Mouse (Mus musculus): ENCODE results near the gene Rtraf. TPM values are rescaled to one million over a fixed set of nuclear protein-coding genes. Genes with fewer than 3 reads are reported as not detected.
A peak's percentile ranks its signal among the peaks of the same experiment; 100 is the strongest.

Gene Rtraf
- polyA plus RNA-seq, 1 experiment: 10.0 TPM

GRCm38 (mm10) chr14:19777365-19777764 is 46.3 kb downstream of the Rtraf start:
- DNase-seq (ENCODE audit: low read depth in 1 of 2, low spot score in 2 of 2): no peak
- no peak for TF ChIP-seq POLR2A (IDR thresholded peaks at IDR 0.05; ENCODE audit: low read depth, low read length)
- no peak for TF ChIP-seq CTCF (IDR thresholded peaks at IDR 0.05; ENCODE audit: extremely low read depth, insufficient read depth, insufficient read length, insufficient replicate concordance)
- Histone ChIP-seq H3K27me3 (ENCODE audit: control insufficient read depth, insufficient read depth, low read length) (no peaks in the 10 kb centered on the region), H3K36me3 (ENCODE audit: control insufficient read depth, insufficient read depth, low read length) (no peaks in the 10 kb centered on the region), H3K4me1 (ENCODE audit: control insufficient read depth, insufficient read depth, insufficient read length) (no peaks in the 10 kb centered on the region), H3K4me3 (ENCODE audit: extremely low read depth, insufficient read depth, insufficient read length) (no peak overlapping the region), H3K27ac (ENCODE audit: insufficient read depth, low read length) (no peak overlapping the region)
- WGBS: 75% methylated on average over 6 of the region's 6 CpGs

DNA sequence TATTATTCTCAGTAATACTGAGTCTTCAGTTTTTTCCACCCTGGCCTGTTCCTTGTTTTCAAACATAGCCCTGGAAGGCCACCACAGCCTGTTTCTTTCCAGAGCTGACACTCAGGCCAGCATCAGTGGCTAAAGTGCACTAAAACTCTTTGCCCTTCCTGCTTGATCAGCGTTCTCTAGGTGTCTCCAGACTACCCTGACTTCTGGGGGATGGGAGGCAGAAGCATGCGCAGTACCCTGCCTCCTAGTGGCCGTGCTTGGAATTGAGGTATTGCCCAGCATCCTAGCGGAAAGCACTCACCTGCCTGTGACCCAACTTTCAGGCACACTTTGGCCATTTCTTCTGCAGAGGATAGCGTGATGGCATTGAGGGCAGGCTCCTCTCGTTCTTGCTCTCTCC is 46.7 kb downstream of the Rtraf start:
- TF ChIP-seq CTCF (IDR thresholded peaks at IDR 0.05; ENCODE audit: extremely low read depth, insufficient read depth, insufficient read length, insufficient replicate concordance) (peak; percentile 23; the same call in 1 of the 2 replicates), POLR2A (IDR thresholded peaks at IDR 0.05; ENCODE audit: low read depth, low read length) (no peak)
- 75% methylated on average over 6 of the region's 6 CpGs for WGBS
- Histone ChIP-seq H3K27ac (ENCODE audit: insufficient read depth, low read length) (no peak overlapping the region), H3K36me3 (ENCODE audit: control insufficient read depth, insufficient read depth, low read length) (no peaks in the 10 kb centered on the region), H3K4me1 (ENCODE audit: control insufficient read depth, insufficient read depth, insufficient read length) (no peaks in the 10 kb centered on the region), H3K27me3 (ENCODE audit: control insufficient read depth, insufficient read depth, low read length) (no peaks in the 10 kb centered on the region), H3K4me3 (ENCODE audit: extremely low read depth, insufficient read depth, insufficient read length) (no peak overlapping the region)
- DNase-seq (ENCODE audit: low read depth in 1 of 2, low spot score in 2 of 2): peak in 1 of 2 experiments; percentile 11

- 97% methylated on average over 5 of the region's 5 CpGs for WGBS
- H3K36me3 ChIP-seq (ENCODE audit: control insufficient read depth, insufficient read depth, low read length): no peaks in the 10 kb centered on the region
- H3K4me1 ChIP-seq (ENCODE audit: control insufficient read depth, insufficient read depth, insufficient read length): no peaks in the 10 kb centered on the region
- H3K27me3 ChIP-seq (ENCODE audit: control insufficient read depth, insufficient read depth, low read length): no peaks in the 10 kb centered on the region
- no peak overlapping the region for H3K4me3 ChIP-seq (ENCODE audit: extremely low read depth, insufficient read depth, insufficient read length)
- no peak overlapping the region for H3K27ac ChIP-seq (ENCODE audit: insufficient read depth, low read length)
- no peak for DNase-seq (ENCODE audit: low read depth in 1 of 2, low spot score in 2 of 2)
- TF ChIP-seq CTCF (IDR thresholded peaks at IDR 0.05; ENCODE audit: extremely low read depth, insufficient read depth, insufficient read length, insufficient replicate concordance) (no peak), POLR2A (IDR thresholded peaks at IDR 0.05; ENCODE audit: low read depth, low read length) (no peak)
These were observed 47.4 kb downstream of the Rtraf start for GRCm38 (mm10) chr14:19776179-19776578.

DNA sequence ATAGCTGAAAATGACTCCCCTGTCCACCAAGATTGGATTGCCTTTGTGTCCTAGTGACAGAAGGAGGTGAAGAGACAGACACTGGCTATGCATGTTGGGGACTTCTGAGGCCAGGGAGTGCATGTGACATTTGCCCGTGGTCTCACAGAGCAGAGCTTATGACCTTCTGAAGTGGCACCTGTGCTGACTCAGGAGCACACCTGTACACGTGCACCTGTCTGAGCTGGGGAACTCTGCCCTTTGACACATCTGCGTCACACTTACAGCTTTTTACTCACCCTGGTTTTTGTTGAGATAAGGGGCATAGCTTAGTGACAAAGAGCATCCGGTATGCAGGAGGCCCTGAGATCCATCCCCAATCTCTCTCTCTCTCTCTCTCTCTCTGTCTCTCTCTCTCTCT is 48.1 kb downstream of the Rtraf start:
- whole genome bisulfite sequencing: 79% methylated on average over 4 of the region's 4 CpGs
- Histone ChIP-seq H3K27ac (ENCODE audit: insufficient read depth, low read length) (no peak overlapping the region), H3K4me3 (ENCODE audit: extremely low read depth, insufficient read depth, insufficient read length) (no peak overlapping the region), H3K36me3 (ENCODE audit: control insufficient read depth, insufficient read depth, low read length) (no peaks in the 10 kb centered on the region), H3K4me1 (ENCODE audit: control insufficient read depth, insufficient read depth, insufficient read length) (no peaks in the 10 kb centered on the region), H3K27me3 (ENCODE audit: control insufficient read depth, insufficient read depth, low read length) (no peaks in the 10 kb centered on the region)
- DNase-seq (ENCODE audit: low read depth in 1 of 2, low spot score in 2 of 2): no peak
- TF ChIP-seq POLR2A (IDR thresholded peaks at IDR 0.05; ENCODE audit: low read depth, low read length) (no peak), CTCF (IDR thresholded peaks at IDR 0.05; ENCODE audit: extremely low read depth, insufficient read depth, insufficient read length, insufficient replicate concordance) (no peak)

GRCm38 (mm10) chr14:19774036-19774628 is 49.5 kb downstream of the Rtraf start:
- Histone ChIP-seq H3K4me1 (ENCODE audit: control insufficient read depth, insufficient read depth, insufficient read length) (no peaks in the 10 kb centered on the region), H3K27me3 (ENCODE audit: control insufficient read depth, insufficient read depth, low read length) (no peaks in the 10 kb centered on the region), H3K27ac (ENCODE audit: insufficient read depth, low read length) (no peak overlapping the region), H3K4me3 (ENCODE audit: extremely low read depth, insufficient read depth, insufficient read length) (no peak overlapping the region), H3K36me3 (ENCODE audit: control insufficient read depth, insufficient read depth, low read length) (no peaks in the 10 kb centered on the region)
- 91% methylated on average over 13 of the region's 13 CpGs for WGBS
- no peak for DNase-seq (ENCODE audit: low read depth in 1 of 2, low spot score in 2 of 2)
- no peak for TF ChIP-seq CTCF (IDR thresholded peaks at IDR 0.05; ENCODE audit: extremely low read depth, insufficient read depth, insufficient read length, insufficient replicate concordance)
- no peak for TF ChIP-seq POLR2A (IDR thresholded peaks at IDR 0.05; ENCODE audit: low read depth, low read length)

DNA sequence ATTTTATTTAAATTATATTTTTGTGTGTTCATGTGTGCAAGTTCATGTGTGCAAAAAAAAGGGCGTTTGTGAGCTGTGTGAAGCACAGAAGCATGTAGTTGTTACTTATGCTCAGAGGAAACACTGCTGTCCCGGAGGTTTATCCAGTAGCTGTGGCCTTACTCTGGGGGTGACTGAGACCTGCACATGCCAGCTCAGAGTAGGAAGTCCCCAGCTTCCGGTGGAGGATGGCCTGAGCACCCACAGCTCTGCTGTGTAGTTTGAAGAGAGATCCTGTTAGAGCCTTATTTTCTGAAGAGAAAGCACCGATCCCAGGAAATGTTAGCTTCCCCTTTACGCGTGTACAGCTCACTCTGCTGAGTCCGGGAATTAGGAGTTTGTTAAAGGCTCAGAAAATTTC is 52.5 kb downstream of the Rtraf start:
- H3K27me3 ChIP-seq (ENCODE audit: control insufficient read depth, insufficient read depth, low read length): no peaks in the 10 kb centered on the region
- no peak overlapping the region for H3K27ac ChIP-seq (ENCODE audit: insufficient read depth, low read length)
- no peaks in the 10 kb centered on the region for H3K36me3 ChIP-seq (ENCODE audit: control insufficient read depth, insufficient read depth, low read length)
- WGBS: 13% methylated on average over 7 of the region's 7 CpGs
- DNase-seq (ENCODE audit: low read depth in 1 of 2, low spot score in 2 of 2): no peak
- H3K4me3 ChIP-seq (ENCODE audit: extremely low read depth, insufficient read depth, insufficient read length): no peak overlapping the region
- no peaks in the 10 kb centered on the region for H3K4me1 ChIP-seq (ENCODE audit: control insufficient read depth, insufficient read depth, insufficient read length)
- no peak for TF ChIP-seq CTCF (IDR thresholded peaks at IDR 0.05; ENCODE audit: extremely low read depth, insufficient read depth, insufficient read length, insufficient replicate concordance)
- no peak for TF ChIP-seq POLR2A (IDR thresholded peaks at IDR 0.05; ENCODE audit: low read depth, low read length)

DNA sequence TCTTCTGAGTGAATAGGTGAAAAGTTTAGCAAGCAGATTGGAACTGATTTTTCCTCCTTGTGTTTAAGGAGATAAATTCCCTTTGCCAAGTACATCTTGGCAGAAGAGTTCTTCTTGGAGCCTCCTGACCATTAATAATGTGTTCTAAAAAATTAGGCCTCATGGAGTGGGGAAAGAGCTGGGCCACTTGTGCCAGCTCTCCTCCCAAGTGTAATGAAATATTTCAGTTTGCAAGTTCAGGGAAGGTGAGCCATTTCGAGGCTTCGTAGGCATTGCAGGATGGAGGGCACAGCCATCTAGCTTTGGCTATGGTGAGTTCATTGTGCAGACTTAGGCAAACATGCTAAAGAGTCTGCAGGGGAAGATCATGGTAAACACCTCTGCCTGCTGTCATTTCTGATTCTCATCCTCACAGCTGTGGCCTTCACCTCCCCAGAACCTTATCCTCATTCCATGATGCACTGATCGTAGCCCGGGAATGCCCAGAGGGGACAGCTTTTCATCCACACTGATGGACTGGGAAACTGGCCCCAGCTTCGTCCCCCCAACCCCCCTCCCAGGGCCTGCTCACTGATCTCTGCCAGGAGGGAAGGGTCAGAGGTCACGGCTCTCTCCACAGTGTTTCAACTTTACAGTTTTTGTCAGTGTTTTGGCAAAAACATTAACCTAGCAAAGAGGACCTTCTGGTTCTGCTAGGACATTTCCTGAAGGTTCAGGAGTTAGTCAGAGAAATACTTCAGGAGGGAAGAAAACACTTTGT is 54.0 kb downstream of the Rtraf start:
- no peak overlapping the region for H3K27ac ChIP-seq (ENCODE audit: insufficient read depth, low read length)
- 89% methylated on average over 6 of the region's 6 CpGs for WGBS
- H3K36me3 ChIP-seq (ENCODE audit: control insufficient read depth, insufficient read depth, low read length): no peaks in the 10 kb centered on the region
- H3K27me3 ChIP-seq (ENCODE audit: control insufficient read depth, insufficient read depth, low read length): no peaks in the 10 kb centered on the region
- H3K4me3 ChIP-seq (ENCODE audit: extremely low read depth, insufficient read depth, insufficient read length): no peak overlapping the region
- H3K4me1 ChIP-seq (ENCODE audit: control insufficient read depth, insufficient read depth, insufficient read length): no peaks in the 10 kb centered on the region
- no peak for DNase-seq (ENCODE audit: low read depth in 1 of 2, low spot score in 2 of 2)
- no peak for TF ChIP-seq POLR2A (IDR thresholded peaks at IDR 0.05; ENCODE audit: low read depth, low read length)
- TF ChIP-seq CTCF (IDR thresholded peaks at IDR 0.05; ENCODE audit: extremely low read depth, insufficient read depth, insufficient read length, insufficient replicate concordance): no peak

Data from spleen, adult 2 months (tissue).